Mouse (Mus musculus) bone marrow, adult 2 months (tissue): ENCODE measurements around the gene Dzank1. TPM values are rescaled to one million over a fixed set of nuclear protein-coding genes. Genes with fewer than 3 reads are reported as not detected.

Source experiments
- H3K27ac ChIP-seq: fragments of 200-500 bp; 2 replicates; pipeline ENCODE4 v1.5.1; 2012; ENCODE audit warnings: low read depth, mild to moderate bottlenecking, control low read depth, inconsistent platforms, low read length; ENCODE audit not compliant: control insufficient read depth, poor library complexity, insufficient read depth
- H3K4me1 ChIP-seq: fragments of 200-500 bp; 2 replicates; pipeline ENCODE4 v1.6.1; 2011; ENCODE audit warnings: low read length; ENCODE audit not compliant: control insufficient read depth, insufficient read depth
- H3K4me3 ChIP-seq: fragments of 200-500 bp; replicated peaks from 2 replicates; pipeline ENCODE3; 2011; ENCODE audit warnings: mild to moderate bottlenecking, low read depth, low read length, control low read depth; ENCODE audit not compliant: control insufficient read depth
- CTCF ChIP-seq: fragments of 200-500 bp; IDR thresholded peaks from 2 replicates; pipeline ENCODE4 v1.5.1; 2011; ENCODE audit warnings: low read length, control low read depth; ENCODE audit not compliant: control insufficient read depth, insufficient read depth
- POLR2A ChIP-seq: fragments of 200-500 bp; IDR thresholded peaks from 2 replicates; pipeline ENCODE4 v1.6.1; 2011; ENCODE audit warnings: low read depth, mild to moderate bottlenecking, control low read depth, low read length, borderline replicate concordance; ENCODE audit not compliant: control insufficient read depth
- WGBS: fragments of 180-500 bp; shearing (Covaris S2); methylation state at CpG from one replicate; pipeline ENCODE4 v1.1.7; 2018; 5-methylcytosine and 5-hydroxymethylcytosine counted together
- polyA plus RNA-seq: library from polyadenylated mRNA; stranded (reverse); fragments of >200 nt; gene quantifications from 2 replicates; pipeline ENCODE4 v1.2.4, GENCODE M21; 2011; ENCODE audit warnings: low replicate concordance; ENCODE audit not compliant: missing spikeins, insufficient read depth, insufficient read length

Dzank1 gene
- polyA plus RNA-seq: 0.29 and 0.37 TPM in 2 replicates

DNA sequence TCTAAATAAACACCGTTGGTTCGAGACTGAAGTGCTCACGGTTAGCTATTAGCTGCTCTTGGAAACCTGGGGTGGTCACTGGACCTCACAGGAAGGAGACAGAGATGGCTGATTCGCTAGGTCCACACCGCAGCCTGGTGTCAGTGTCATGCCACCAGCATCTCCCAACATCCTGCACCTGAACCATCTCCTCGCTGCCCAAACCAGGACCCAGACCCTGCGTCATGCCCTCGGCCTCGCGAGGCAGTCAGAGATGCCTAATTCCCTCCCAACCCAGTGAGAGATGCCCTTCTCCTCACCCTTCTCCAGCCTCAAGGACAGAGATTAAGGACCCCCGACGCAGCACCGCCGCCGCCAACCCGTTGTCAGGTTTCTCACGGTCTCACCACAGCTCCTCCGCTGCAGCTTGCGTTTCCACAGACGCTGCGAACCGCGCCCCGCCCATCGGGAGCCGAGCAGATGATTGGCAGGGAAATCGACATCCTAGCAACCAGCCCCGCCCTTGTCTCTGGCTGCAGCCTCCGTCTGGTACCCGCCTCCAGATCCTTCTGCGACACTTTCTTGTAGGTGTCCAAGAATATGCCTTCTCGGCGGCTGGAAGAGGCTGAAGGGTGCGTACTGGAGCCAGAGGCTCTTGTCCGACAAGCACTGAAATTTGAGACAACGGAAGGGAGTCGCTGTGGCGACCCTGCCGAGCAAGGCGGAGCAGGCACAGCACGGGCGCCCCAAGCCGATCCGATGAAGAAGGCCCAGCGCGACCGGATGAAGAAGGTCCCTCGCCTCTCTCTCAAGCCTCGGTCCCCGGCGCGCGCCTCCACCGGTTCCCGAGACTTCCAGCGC lies at the start of gene Dzank1, which contains the start of gene Polr3f:
Gene Dzank1, minus strand, starts transcription at position 434 of the 840 bp plus-strand sequence.
Gene Polr3f, plus strand, starts transcription at position 738 of the 840 bp plus-strand sequence.
- H3K4me3 ChIP-seq: peak within 1 kb of the TSS; percentile 69
- TF ChIP-seq POLR2A: peak; percentile 65; the same call in 1 of the 2 replicates
- TF ChIP-seq CTCF: no peak
- H3K4me1 ChIP-seq: peaks cover 2% of the 10 kb centered on the region; the same call in 1 of the 2 replicates
- H3K27ac ChIP-seq: peak within 1 kb of the TSS; percentile 78
- under 1% methylated on average over 56 of the region's 56 CpGs for WGBS

DNA sequence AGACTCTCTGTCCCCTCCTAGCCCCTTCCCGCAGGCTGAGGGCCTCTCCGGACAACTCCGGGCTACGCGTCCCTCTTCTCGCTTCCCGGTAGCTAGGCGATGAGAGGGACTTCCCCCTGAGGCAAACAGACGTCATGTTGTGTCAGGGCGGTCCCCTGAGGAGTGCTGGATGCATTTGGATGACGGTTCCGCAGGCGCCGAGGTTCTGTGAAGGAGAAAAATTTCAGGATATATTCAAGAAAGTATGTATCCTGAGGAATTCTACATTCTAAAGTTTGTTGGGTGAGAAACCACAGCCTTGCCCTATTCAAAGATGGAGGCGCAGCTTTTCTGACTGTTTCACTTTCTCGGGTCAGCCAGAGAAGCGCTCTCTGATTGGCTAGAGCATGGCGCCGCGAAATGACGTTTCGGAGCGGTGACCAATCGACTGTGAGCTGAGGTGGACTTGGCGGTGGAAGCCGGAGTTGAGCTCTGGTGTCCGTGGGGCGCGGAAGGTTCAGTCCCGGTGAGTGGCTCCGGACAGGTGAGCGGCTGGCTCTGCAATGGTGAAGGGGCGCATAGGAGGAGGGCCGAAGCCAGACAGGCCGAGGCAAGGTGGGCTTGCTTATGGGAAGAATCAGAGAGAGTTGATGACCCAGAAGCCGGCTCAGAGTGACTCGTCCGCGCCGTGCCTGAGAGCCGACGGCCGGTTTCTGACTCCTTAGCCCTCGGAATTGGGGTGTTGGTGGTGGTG lies 28.8 kb upstream of the Dzank1 start, which contains the start of gene Sec23b:
Gene Sec23b, plus strand, starts transcription at position 410 of the 733 bp plus-strand sequence.
- TF ChIP-seq CTCF: peak; percentile 22; the same call in 1 of the 2 replicates
- TF ChIP-seq POLR2A: peak; percentile 92
- Histone ChIP-seq H3K4me3 (peak within 1 kb of the TSS; percentile 78), H3K4me1 (no peaks in the 10 kb centered on the region; the same call in 1 of the 2 replicates), H3K27ac (peak within 1 kb of the TSS; percentile 90)
- WGBS: under 1% methylated on average over 44 of the region's 44 CpGs

DNA sequence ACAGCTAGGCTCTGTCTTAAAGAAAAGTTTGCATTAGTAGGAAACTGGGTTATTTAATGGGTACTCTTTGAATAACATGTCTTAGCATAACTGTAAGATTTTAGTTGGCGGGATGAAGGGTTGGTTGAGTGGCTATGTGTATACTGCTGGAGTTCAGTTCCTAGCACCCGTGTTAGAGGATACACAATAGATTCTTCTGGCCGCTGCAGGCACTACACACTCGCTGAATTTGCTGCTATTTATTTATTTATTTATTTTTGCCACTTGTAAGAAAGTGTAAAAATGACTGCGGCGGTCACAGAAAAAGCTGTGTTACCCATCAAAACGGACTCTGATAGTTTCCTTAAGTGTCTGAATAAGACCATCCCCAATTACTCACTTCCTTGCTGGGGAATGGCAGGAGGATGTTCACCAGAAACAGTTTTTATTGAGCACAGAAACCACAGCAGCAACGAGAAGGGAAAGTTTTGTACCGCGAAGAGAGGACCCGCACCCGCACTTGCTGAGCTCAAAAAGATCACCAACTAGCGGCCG lies 28.1 kb upstream of the Dzank1 start:
- no peak for TF ChIP-seq POLR2A
- TF ChIP-seq CTCF: no peak
- H3K4me3 ChIP-seq: peak overlapping the region; percentile 78
- peak overlapping the region; percentile 90 for H3K27ac ChIP-seq
- no peaks in the 10 kb centered on the region; the same call in 1 of the 2 replicates for H3K4me1 ChIP-seq
- WGBS: under 1% methylated on average over 14 of the region's 14 CpGs

DNA sequence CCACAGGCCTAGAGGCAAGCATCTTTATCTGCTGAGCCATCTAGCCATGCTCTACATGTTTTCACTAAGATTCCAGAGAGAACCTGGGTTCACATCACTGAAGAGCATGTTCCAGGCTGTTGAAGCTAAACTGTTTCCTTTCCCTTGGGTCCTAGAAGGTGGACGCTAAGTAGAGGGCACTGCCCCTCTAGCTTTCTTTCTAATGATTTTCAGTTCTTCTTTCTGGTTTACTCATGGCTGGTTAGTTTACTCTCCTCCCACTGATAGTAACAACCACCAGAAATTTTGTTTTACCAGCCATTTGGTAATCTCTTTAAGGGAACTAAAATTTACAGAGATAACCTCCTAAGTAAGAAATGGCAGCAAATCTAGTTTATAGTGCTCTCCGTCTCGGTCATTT lies 26.7 kb upstream of the Dzank1 start:
- no peak overlapping the region for H3K4me3 ChIP-seq
- WGBS: 80% methylated on average over 3 of the region's 3 CpGs

DNA sequence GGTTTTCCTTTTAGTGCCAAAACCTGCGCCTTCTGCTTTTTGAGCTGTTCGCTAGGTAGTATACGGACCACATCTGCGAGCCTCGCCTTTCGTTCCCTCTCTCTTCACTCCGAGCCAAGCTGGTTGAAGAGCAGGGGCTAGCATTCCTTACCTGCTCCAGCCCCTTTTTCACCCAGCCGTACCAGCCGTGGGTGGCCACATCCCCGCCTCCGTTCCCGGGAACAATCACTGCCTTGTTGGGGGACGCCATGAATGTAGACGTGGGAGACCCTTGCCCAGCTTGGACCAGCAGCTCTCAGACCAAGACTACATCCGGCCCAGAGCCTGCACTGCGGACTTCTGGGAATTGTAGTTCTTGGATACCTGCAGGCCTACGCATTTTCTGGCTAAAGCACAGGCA lies 23.3 kb upstream of the Dzank1 start, which contains the start of gene Rbbp9:
Gene Rbbp9, minus strand, starts transcription at position 341 of the 400 bp plus-strand sequence.
- no peaks in the 10 kb centered on the region for H3K4me1 ChIP-seq
- 1% methylated on average over 17 of the region's 17 CpGs for WGBS
- H3K27ac ChIP-seq: no peak within 1 kb of the TSS
- TF ChIP-seq POLR2A (no peak), CTCF (no peak)
- peak within 1 kb of the TSS; percentile 96 for H3K4me3 ChIP-seq

More for the DNA sequence above, 26.7 kb upstream of the Dzank1 start:
- TF ChIP-seq POLR2A: no peak
- no peak for TF ChIP-seq CTCF
- Histone ChIP-seq H3K4me1 (no peaks in the 10 kb centered on the region; the same call in 1 of the 2 replicates), H3K27ac (no peak overlapping the region)

DNA sequence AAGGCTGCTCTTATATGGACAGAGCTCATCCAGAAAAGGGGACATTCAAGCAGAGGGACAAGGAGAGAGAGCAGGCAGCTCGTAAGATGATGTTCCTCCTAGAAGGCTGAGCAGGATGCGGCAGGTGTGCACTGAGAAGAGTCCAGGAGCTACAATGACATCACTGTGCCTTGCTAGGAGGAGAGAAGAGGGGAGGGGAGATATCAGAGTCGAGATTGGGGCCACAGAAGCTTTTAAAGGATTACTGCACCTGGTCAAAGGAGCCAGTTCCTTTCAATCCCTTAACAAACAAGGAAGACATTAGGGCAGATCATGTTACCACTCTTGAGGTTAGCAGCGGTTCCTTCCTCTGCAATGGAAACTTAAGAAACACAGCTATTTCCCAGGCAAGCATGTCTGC lies 20.3 kb upstream of the Dzank1 start:
- TF ChIP-seq CTCF (no peak), POLR2A (no peak)

DNA sequence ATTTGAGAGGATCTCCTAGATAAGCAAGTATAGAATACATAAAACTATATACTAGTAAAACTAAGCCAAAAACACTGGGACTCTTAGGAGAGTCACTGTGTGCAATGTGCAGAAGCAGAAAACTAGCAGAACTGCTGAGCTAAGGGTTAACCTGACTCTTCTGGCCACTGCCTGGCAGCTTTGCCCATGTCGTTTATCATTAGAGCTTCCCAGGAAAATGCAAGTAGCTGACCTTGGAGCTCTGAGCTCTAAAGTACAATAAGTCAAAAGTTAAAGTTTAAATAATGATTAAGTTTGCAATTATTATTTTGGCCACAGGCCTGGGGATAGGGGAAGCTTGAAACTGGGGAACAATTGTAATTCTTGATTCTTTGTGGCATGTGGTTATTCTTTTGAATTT lies 18.3 kb upstream of the Dzank1 start:
- TF ChIP-seq POLR2A: no peak
- no peak for TF ChIP-seq CTCF
- 71% methylated on average over 1 of the region's 1 CpGs for WGBS
- H3K4me3 ChIP-seq: no peak overlapping the region
- no peak overlapping the region for H3K27ac ChIP-seq
- no peaks in the 10 kb centered on the region for H3K4me1 ChIP-seq

More for the DNA sequence above, 20.3 kb upstream of the Dzank1 start:
- Histone ChIP-seq H3K4me3 (no peak overlapping the region), H3K4me1 (no peaks in the 10 kb centered on the region), H3K27ac (no peak overlapping the region)
- WGBS: 72% methylated on average over 4 of the region's 4 CpGs

DNA sequence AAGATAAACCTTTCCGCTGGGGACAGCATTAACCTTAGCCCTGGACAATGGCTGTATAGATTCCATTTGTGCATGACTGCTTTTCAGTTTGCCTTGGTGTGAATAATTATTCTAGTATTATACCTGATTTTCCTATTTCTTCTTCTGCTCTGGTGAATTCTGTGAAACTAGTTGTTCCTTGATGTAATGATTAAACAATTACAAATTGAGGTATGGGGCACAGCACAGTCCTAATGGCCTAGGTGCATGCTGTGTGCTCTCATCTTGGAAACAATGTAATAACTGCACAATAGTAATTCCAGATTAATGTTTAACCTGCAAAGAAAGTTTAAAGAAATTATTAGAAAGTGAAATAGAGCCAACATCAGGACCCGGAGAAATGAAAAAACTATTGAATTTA lies 17.8 kb upstream of the Dzank1 start:
- Histone ChIP-seq H3K4me3 (no peak overlapping the region), H3K4me1 (no peaks in the 10 kb centered on the region), H3K27ac (no peak overlapping the region)
- WGBS: 92% methylated on average over 2 of the region's 2 CpGs
- TF ChIP-seq POLR2A: no peak
- TF ChIP-seq CTCF: no peak
